Mouse (Mus musculus) left cerebral cortex, adult 8-10 months (tissue): ENCODE data around the gene Nfib. TPM values are rescaled to one million over a fixed set of nuclear protein-coding genes. Genes with fewer than 3 reads are reported as not detected.

Experiments
- DNase-seq, 2 experiments: peaks; one replicate each; pipeline ENCODE4 v3.0.0; 2022; ENCODE audit warnings: low spot score in 2 of 2
- total RNA-seq, 4 experiments: library from RNA; stranded (reverse); gene quantifications; 2 replicates each; pipeline ENCODE4 v1.2.4; 2022

The Nfib gene
- total RNA-seq, 4 experiments from 2014 or later = 70.7 to 94.9 (median 78.3) TPM

GRCm38 (mm10) chr4:82470938-82471320 lies 234.6 kb downstream of the Nfib start:
- DNase-seq = no peak

DNA sequence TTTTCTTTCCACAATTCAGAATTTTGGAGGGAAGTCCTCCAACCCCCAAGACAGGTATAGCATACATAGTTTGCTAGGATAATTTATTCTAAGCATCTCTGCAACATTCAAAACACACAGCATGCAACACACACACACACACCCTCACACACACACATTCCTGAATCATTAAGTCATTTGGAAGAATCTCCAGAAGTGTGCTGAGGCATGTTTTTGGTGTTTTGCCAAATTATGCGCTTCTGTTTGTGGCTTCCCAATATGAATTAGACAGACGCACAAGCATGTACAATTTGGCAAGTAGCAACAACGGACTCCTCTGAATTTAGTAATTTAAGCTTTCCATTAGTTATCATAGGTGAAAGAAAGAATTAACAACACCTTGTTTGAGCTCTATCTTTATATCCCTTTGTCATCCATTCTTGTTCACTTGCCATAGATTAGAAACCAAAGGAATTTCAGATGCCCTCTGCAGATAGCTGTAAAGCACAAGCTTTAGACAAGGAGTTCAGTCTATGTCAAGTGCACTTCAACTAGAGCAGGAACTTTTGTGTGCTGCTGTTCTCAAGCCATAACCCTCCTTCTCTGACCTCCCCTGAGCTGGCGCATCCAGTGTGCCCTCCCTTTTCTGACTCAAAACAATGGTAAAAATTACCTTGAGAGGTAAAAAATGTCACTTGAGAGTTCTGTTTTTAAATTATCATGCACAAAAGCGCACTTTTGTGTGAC lies 235.2 kb downstream of the Nfib start:
- no peak for DNase-seq

DNA sequence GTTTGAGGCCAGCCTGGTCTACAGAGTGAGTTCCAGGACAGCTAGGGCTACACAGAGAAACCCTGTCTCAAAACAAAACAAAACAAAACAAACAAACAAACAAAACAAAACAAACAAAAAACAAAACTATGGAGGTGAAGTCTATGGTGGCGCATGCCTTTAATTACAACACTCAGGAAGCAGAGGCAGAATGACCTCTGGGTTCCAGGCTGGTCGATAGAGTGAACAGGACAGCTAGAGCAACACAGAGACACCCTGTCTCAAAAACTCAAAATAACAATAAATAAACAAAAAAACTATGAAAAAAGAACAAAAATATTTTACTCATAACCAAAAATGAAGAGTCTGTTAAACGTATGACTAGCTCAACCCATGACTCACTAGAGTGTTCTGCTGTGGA lies 236.6 kb downstream of the Nfib start:
- DNase-seq = no peak

DNA sequence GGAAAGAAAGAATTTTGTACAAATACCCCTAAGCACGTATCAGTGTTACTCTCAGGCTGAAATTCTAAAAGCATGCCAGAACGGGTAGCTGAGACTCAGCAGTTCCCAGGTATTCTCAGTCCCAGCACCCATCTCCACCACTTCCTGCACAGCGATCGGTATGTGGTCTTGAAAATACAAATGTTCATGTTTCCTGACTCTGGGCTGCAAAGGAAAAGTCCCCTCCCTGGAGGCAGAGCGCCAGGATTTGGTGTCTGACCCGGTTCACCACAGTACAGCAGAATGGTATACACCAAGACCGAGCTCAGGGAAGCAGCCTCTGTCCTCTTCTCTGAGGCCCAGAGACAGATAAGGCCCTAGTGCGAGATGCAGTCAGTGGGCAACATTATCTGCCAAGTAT lies 238.8 kb downstream of the Nfib start:
- DNase-seq = no peak

DNA sequence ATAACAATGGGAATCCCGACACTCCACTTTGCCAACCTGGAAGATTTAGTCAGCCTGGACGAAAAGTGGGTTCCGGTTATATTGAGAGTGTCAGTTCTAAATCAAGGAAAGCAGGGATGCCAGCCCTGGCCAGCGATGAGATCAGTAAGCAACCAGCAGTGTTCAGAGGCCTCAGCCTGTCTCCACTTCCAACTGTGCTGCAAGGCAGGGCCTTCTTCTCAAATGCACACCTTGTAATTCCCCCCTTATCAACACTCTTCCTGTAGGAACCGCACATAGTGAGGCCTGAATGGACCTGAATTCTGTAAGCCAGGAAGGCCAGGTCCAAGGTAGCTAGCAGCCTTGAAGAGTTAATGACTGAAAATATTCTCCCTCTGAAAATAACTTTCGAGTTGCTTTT lies 239.4 kb downstream of the Nfib start:
- no peak for DNase-seq

GRCm38 (mm10) chr4:82464051-82464632 lies 241.4 kb downstream of the Nfib start:
- peak in 1 of 2 experiments; percentile 33 for DNase-seq

- DNase-seq = no peak
Measured at GRCm38 (mm10) chr4:82463189-82463715, 242.3 kb downstream of the Nfib start.

DNA sequence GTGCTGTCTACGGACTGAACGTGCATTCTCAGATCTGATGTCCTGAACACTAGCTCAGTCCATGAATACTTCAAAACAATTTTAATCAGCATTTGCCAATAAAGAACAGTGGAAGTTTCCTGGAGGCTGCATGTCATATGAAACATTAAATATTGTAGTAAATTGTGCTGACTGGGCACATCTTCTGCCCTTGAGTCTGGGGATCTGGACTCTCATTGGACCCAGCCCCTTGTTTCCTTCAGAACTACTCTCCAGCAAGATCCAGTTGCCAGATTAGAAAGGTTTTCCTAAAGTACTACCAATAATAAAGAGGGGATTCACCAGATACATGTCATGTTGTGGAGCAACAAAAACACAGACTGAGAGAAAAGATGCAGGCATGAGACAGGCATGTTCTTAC lies 243.9 kb downstream of the Nfib start:
- DNase-seq = no peak

- DNase-seq = no peak
Measured at GRCm38 (mm10) chr4:82458895-82459294, 246.7 kb downstream of the Nfib start.

DNA sequence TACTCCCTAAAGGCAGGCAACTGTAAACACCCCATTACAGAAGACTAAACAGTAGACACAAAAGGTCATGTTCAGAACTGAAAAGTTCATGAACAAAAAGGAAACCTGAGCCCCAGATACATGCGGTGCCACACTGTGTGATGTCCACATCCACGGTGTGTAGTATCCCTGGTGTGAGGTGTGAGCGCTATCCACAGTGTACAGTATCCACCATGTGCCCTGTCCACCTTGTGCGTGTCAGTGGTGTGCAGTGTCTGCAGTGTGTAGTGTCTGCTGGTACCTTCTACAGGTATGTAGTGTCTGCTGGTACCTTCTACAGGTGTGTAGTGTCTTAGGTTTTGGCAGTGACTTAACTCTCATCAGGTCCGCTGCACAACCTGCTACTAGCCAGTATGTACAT lies 248.6 kb downstream of the Nfib start:
- DNase-seq = no peak

- DNase-seq = no peak
Measured at GRCm38 (mm10) chr4:82456323-82456713, 249.2 kb downstream of the Nfib start.

GRCm38 (mm10) chr4:82455617-82456322 lies 249.8 kb downstream of the Nfib start:
- no peak for DNase-seq

DNA sequence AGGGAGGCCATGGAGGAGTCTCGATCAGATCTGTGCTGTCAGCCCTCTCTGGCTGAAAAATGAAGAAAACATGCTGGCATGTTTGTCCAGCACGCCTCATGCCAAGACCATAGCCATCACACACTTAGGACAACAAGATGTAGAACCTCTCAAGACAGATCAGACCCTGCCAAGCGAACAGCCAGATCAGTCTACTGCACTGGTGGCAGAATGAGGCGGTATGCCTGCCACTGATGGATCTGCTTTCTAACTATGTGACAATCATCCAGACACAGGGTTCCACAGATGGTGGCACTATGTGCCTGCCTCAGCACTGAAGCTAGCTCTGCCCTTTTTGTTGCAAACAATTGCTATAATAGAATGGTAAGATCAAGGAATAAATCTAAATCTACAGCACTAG lies 250.6 kb downstream of the Nfib start:
- no peak for DNase-seq

DNA sequence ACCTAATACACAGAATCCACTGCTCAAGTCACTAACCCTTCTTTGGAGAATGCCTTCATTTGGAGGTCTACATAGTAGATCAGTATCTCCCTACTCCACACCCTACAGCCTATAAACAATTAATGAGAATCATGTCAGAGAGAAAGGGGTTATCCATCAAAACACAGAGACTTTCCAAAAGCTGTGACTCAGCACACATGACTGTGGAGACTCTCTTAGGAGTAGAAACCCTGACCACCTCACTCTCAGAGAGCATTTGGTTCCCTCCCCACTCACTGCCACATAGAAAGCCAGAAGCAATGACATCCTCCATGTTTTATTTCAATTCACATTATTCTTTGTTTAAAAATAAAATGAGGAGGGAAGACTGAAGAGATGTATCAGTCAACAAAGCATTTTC lies 252.2 kb downstream of the Nfib start:
- no peak for DNase-seq

GRCm38 (mm10) chr4:82452905-82453304 lies 252.6 kb downstream of the Nfib start:
- no peak for DNase-seq

GRCm38 (mm10) chr4:82447061-82447671 lies 258.4 kb downstream of the Nfib start:
- DNase-seq = peak; percentile 39 to 66

- DNase-seq = no peak
Measured at GRCm38 (mm10) chr4:82444078-82444477, 261.5 kb downstream of the Nfib start.

- DNase-seq = no peak
Measured at GRCm38 (mm10) chr4:82443441-82443840, 262.1 kb downstream of the Nfib start.

DNA sequence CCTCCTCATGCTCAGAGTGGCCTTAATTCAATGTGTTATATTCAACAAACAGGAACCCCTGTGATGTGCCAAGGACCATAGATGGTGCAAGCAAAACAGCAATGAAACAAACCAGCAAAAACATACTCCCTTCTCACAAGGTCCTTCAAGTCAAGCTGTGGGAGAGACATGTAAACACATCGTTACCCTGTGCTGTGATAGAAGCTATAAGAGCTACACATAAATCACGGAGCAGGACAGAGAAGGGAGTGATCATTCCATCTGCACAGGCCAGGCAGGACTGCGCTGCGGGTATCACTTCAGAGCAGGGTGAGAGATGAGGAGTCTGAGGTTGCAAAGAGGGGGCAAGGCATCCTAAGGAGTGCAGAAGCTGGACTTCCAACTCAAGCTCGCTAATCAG lies 262.5 kb downstream of the Nfib start:
- no peak for DNase-seq

DNA sequence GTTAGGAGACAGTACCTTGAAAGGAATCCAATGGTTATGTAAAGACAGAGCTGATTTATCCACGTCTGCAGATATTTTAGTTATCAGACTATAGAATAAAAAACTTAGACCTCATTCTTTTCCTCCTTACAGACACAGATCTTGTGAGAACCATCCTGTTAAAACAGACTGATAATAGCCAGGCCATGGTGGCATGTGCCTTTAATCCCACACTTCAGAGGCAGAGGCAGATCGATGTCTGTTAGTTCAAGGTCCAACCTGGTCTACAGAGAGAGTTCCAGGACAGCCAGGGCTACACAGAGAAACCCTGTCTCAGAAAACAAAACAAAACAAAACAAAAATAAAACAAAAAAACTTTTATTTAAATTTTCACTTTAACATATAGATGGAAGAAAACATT lies 264.9 kb downstream of the Nfib start:
- DNase-seq = no peak

- no peak for DNase-seq
Measured at GRCm38 (mm10) chr4:82439813-82440212, 265.7 kb downstream of the Nfib start.

GRCm38 (mm10) chr4:82438631-82439030 lies 266.9 kb downstream of the Nfib start:
- no peak for DNase-seq
